ENCODE assay signal across 15 mouse cellular contexts in the genomic region with DNA sequence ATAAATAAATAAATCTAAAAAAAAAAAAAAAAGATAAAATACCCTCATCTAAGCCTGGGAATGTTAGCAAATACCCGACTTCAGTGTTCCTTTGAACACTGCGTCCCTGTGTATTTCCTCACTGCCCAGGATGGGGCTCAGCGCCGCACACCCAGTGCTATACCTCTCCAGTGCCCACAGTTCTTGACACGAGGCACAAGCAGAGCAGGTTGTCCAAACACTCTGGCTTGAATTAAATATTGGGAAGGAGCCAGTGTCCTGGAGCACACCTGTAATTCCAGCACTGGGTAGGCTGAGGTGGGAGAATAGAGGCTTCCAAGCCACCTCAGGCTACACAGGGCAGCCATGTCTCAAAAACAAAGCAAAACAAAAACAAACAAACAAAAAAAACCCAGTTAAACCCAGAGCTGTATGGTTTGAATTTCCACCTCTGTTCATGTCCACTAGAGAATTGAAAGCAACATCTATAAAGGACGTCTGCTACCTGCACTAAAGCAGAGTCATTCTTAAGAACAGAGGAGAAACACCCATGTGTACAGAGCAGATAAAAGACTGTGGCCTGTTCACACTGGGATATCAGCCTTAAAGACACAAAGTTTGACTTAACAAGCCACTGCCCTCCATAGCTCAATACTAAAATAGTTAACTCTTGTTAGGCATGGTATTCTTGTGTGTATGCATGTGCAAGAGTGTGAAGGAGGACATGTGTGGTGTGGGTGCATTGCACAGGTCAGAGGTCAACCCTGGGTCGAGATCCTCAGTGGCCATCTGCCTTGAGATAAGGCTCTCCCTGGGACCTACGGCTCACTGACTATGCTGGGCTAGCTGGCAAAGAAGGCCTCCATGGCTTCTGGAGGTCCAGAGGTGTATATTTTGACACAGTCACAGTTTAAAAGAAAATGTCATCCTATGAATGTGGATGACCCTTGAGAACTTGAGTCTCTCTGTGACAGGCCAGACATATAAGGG. TPM values are rescaled to one million over a fixed set of nuclear protein-coding genes. Genes with fewer than 3 reads are reported as not detected.
DNase-seq lines count a peak whose midpoint lies in the region; ATAC-seq lines count a peak whose summit lies in the region.
"Had no signal": no experiment of that assay in that cellular context is flagged by ENCODE, and none has a peak within 500 bp of the region (broad histone marks: within the 10 kb centered on the region; RNA-seq: fewer than 3 reads in every experiment).

No protein-coding gene starts in this region.

- H3K4me3 ChIP-seq in forebrain, embryonic 10.5 days, result no peak overlapping the region
- H3K4me3 ChIP-seq in forebrain, embryonic 12.5 days (replicated peaks), result no peak overlapping the region
- H3K4me3 ChIP-seq in midbrain, embryonic 13.5 days (replicated peaks), result no peak overlapping the region
- H3K4me3 ChIP-seq: embryonic facial prominence, embryonic 12.5 days; forebrain, embryonic 15.5 days; myocyte had no signal

- peak overlapping the region; percentile 56 for H3K27ac ChIP-seq in forebrain, embryonic 10.5 days
- no peak overlapping the region for H3K27ac ChIP-seq in forebrain, embryonic 12.5 days
- H3K27ac ChIP-seq in midbrain, embryonic 13.5 days, result no peak overlapping the region
- H3K27ac ChIP-seq: embryonic facial prominence, embryonic 12.5 days; forebrain, embryonic 15.5 days had no signal

- H3K4me2 ChIP-seq in forebrain, embryonic 12.5 days, result no peak overlapping the region
- H3K4me2 ChIP-seq in midbrain, embryonic 13.5 days (replicated peaks), result no peak overlapping the region
- H3K4me2 ChIP-seq: embryonic facial prominence, embryonic 12.5 days; forebrain, embryonic 15.5 days had no signal

- no peak for ATAC-seq in forebrain, embryonic 12.5 days (ENCODE audit: low FRiP score)
- no peak for ATAC-seq in granulocyte monocyte progenitor cell, adult 5-6 weeks (replicated peaks; ENCODE audit: poor library complexity, severe bottlenecking)
- no peak for ATAC-seq in midbrain, embryonic 13.5 days
- ATAC-seq: forebrain, embryonic 15.5 days; hindbrain, embryonic 16.5 days had no signal

- 94% methylated on average over 8 of the region's 8 CpGs for WGBS in forebrain, embryonic 10.5 days
- 89% methylated on average over 8 of the region's 8 CpGs for WGBS in forebrain, embryonic 12.5 days
- WGBS in midbrain, embryonic 13.5 days, result 92% methylated on average over 8 of the region's 8 CpGs

- DNase-seq in forebrain, embryonic 10.5 days (ENCODE audit: extremely low spot score, low spot score), result no peak
- DNase-seq in A20 (ENCODE audit: low read depth, low spot score), result peak; percentile 17
- peak; percentile 50 for DNase-seq in liver
- peak; percentile 24 for DNase-seq in lung, postnatal 14 days
- no peak for DNase-seq in retina, postnatal 1 day
- DNase-seq: cerebellum, adult 8-10 months; gastrocnemius, postnatal 14 days; kidney, adult 8-10 months had no signal

- H3K27me3 ChIP-seq in forebrain, embryonic 10.5 days (ENCODE audit: poor library complexity, severe bottlenecking), result no peaks in the 10 kb centered on the region
- H3K27me3 ChIP-seq in forebrain, embryonic 12.5 days, result no peaks in the 10 kb centered on the region
- H3K27me3 ChIP-seq in midbrain, embryonic 13.5 days, result no peaks in the 10 kb centered on the region
- H3K27me3 ChIP-seq: embryonic facial prominence, embryonic 12.5 days; forebrain, embryonic 15.5 days had no signal

- no peak overlapping the region for H3K9ac ChIP-seq in forebrain, embryonic 12.5 days
- no peak overlapping the region for H3K9ac ChIP-seq in midbrain, embryonic 13.5 days (replicated peaks)
- H3K9ac ChIP-seq: embryonic facial prominence, embryonic 12.5 days; forebrain, embryonic 15.5 days had no signal

- peaks cover 63% of the 10 kb centered on the region for H3K36me3 ChIP-seq in forebrain, embryonic 10.5 days (replicated peaks)
- peaks cover 44% of the 10 kb centered on the region for H3K36me3 ChIP-seq in forebrain, embryonic 12.5 days (replicated peaks)
- H3K36me3 ChIP-seq in midbrain, embryonic 13.5 days, result peaks cover 31% of the 10 kb centered on the region

- no peaks in the 10 kb centered on the region for H3K4me1 ChIP-seq in forebrain, embryonic 10.5 days
- no peaks in the 10 kb centered on the region for H3K4me1 ChIP-seq in forebrain, embryonic 12.5 days
- H3K4me1 ChIP-seq in midbrain, embryonic 13.5 days (replicated peaks), result no peaks in the 10 kb centered on the region
- H3K4me1 ChIP-seq: embryonic facial prominence, embryonic 12.5 days; forebrain, embryonic 15.5 days had no signal

- H3K9me3 ChIP-seq in forebrain, embryonic 10.5 days, result no peaks in the 10 kb centered on the region
- no peaks in the 10 kb centered on the region for H3K9me3 ChIP-seq in forebrain, embryonic 12.5 days
- no peaks in the 10 kb centered on the region for H3K9me3 ChIP-seq in midbrain, embryonic 13.5 days
- H3K9me3 ChIP-seq: embryonic facial prominence, embryonic 12.5 days; forebrain, embryonic 15.5 days had no signal

RNA-seq across cellular contexts. Expression of gene Ccdc57, which starts 32.1 kb away (rescaled TPM):
- 7.9 and 8.6 TPM in 2 replicates for polyA plus RNA-seq in forebrain, embryonic 10.5 days (2016; fragmentation: Nextera tagmentation; extraction: Ambion mirVana)
- polyA plus RNA-seq in forebrain, embryonic 12.5 days (2016; fragmentation: Nextera tagmentation; extraction: Ambion mirVana), result 6.7 and 8.8 TPM in 2 replicates
- 4.6 and 5.2 TPM in 2 replicates for total RNA-seq in granulocyte monocyte progenitor cell, adult 5-6 weeks (2014; fragmentation: Nextera tagmentation)
- total RNA-seq in granulocyte monocyte progenitor cell, adult 5-6 weeks (2017), result 5.6 and 6.9 TPM in 2 replicates
- polyA plus RNA-seq in midbrain, embryonic 13.5 days (2015; fragmentation: Nextera tagmentation; extraction: Ambion mirVana), result 5.2 and 6.1 TPM in 2 replicates

RNA-seq across cellular contexts. Expression of gene Slc16a3, which starts 47.7 kb away (rescaled TPM):
- polyA plus RNA-seq in forebrain, embryonic 10.5 days (2016; fragmentation: Nextera tagmentation; extraction: Ambion mirVana), result 147 and 194 TPM in 2 replicates
- 34.2 and 36.4 TPM in 2 replicates for polyA plus RNA-seq in forebrain, embryonic 12.5 days (2016; fragmentation: Nextera tagmentation; extraction: Ambion mirVana)
- 5.0 and 11.3 TPM in 2 replicates for total RNA-seq in granulocyte monocyte progenitor cell, adult 5-6 weeks (2014; fragmentation: Nextera tagmentation)
- total RNA-seq in granulocyte monocyte progenitor cell, adult 5-6 weeks (2017), result 4.1 and 4.7 TPM in 2 replicates
- polyA plus RNA-seq in midbrain, embryonic 13.5 days (2015; fragmentation: Nextera tagmentation; extraction: Ambion mirVana), result 10.1 and 14.0 TPM in 2 replicates

Comparison
In these comparisons a context has a peak if more than half of its experiments do, and no peak if none do; other contexts are left out.
1. DNase-seq: peak in A20 (single experiment), liver (single experiment) and lung, postnatal 14 days (single experiment); none in forebrain, embryonic 10.5 days (single experiment) and retina, postnatal 1 day (single experiment).